Mouse (Mus musculus) hindbrain, embryonic 16.5 days (tissue): Measurements from ENCODE around the gene Mapk11. TPM values are rescaled to one million over a fixed set of nuclear protein-coding genes. Genes with fewer than 3 reads are reported as not detected.
A peak's percentile ranks its signal among the peaks of the same experiment; 100 is the strongest.

Experiments used
- ATAC-seq: fragments of 200-750 bp; cut with Nextera tagmentation; 2 replicates; pipeline ENCODE4 v1.8.0; 2017; ENCODE audit warnings: moderate TSS enrichment, moderate library complexity
- H3K27ac ChIP-seq: fragments of 300-500 bp; sonication (generic); 2 replicates; pipeline ENCODE4 v1.5.1; 2014; ENCODE audit warnings: low read depth, mild to moderate bottlenecking, control low read depth, low read length, moderate library complexity
- H3K27me3 ChIP-seq: fragments of 300-500 bp; sonication (generic); replicated peaks from 2 replicates; pipeline ENCODE4 v1.6.1; 2014; ENCODE audit warnings: low read length; ENCODE audit not compliant: control insufficient read depth, insufficient read depth
- H3K36me3 ChIP-seq: fragments of 300-500 bp; sonication (generic); 2 replicates; pipeline ENCODE4 v1.6.1; 2014; ENCODE audit warnings: mild to moderate bottlenecking, low read length, moderate library complexity, mixed read lengths; ENCODE audit not compliant: control insufficient read depth, insufficient read depth
- H3K4me1 ChIP-seq: fragments of 300-500 bp; sonication (generic); 2 replicates; pipeline ENCODE4 v1.6.1; 2014; ENCODE audit warnings: low read depth, low read length; ENCODE audit not compliant: control insufficient read depth, insufficient read depth
- H3K4me2 ChIP-seq: fragments of 300-500 bp; sonication (generic); 2 replicates; pipeline ENCODE4 v1.6.1; 2014; ENCODE audit warnings: mild to moderate bottlenecking, low read length, control low read depth, moderate library complexity
- H3K4me3 ChIP-seq: fragments of 300-500 bp; sonication (generic); 2 replicates; pipeline ENCODE4 v1.5.1; 2014; ENCODE audit warnings: mild to moderate bottlenecking, low read length, control low read depth, moderate library complexity
- H3K9ac ChIP-seq: fragments of 300-500 bp; sonication (generic); 2 replicates; pipeline ENCODE4 v1.6.1; 2014; ENCODE audit warnings: low read depth, mild to moderate bottlenecking, control low read depth, low read length, moderate library complexity
- H3K9me3 ChIP-seq: fragments of 300-500 bp; sonication (generic); 2 replicates; pipeline ENCODE4 v1.6.1; 2014; ENCODE audit warnings: mild to moderate bottlenecking, low read length, moderate library complexity; ENCODE audit not compliant: control insufficient read depth
- WGBS: fragments of 180-500 bp; shearing (Covaris S2); extraction: QIAGEN DNeasy Blood & Tissue Kit; methylation state at CpG from one replicate; pipeline ENCODE4 v1.1.7; 2014; 5-methylcytosine and 5-hydroxymethylcytosine counted together
- polyA plus RNA-seq: library from polyadenylated mRNA; unstranded; fragments of >200 nt; fragmentation: Nextera tagmentation; extraction: Ambion mirVana; gene quantifications from 2 replicates; pipeline ENCODE4 v1.2.1, GENCODE M21; 2015

The Mapk11 gene
- polyA plus RNA-seq, 1 experiment from 2014 or later, result 23.7 TPM

GRCm38 (mm10) chr15:89128382-89129350, 20.8 kb downstream of the Mapk11 start, which contains the start of gene Hdac10:
Gene Hdac10, minus strand, starts transcription at chr15:89128700.
- Histone ChIP-seq H3K27me3 (no peaks in the 10 kb centered on the region), H3K4me2 (peak within 1 kb of the TSS; percentile 64), H3K27ac (peak within 1 kb of the TSS; percentile 81), H3K4me1 (peaks cover 17% of the 10 kb centered on the region), H3K36me3 (no peaks in the 10 kb centered on the region), H3K4me3 (peak within 1 kb of the TSS; percentile 65), H3K9me3 (no peaks in the 10 kb centered on the region), H3K9ac (peak within 1 kb of the TSS; percentile 81)
- WGBS, result 4% methylated on average over 35 of the region's 36 CpGs
- peak; percentile 85 for ATAC-seq

GRCm38 (mm10) chr15:89127364-89127940, 22.0 kb downstream of the Mapk11 start:
- H3K27me3 ChIP-seq, result no peaks in the 10 kb centered on the region
- H3K4me3 ChIP-seq, result peak overlapping the region; percentile 65
- no peaks in the 10 kb centered on the region for H3K9me3 ChIP-seq
- peak overlapping the region; percentile 81 for H3K9ac ChIP-seq
- H3K27ac ChIP-seq, result peak overlapping the region; percentile 14; the same call in 1 of the 2 replicates
- ATAC-seq, result no peak
- no peaks in the 10 kb centered on the region for H3K36me3 ChIP-seq
- H3K4me1 ChIP-seq, result peaks cover 21% of the 10 kb centered on the region
- 86% methylated on average over 8 of the region's 8 CpGs for WGBS
- peak overlapping the region; percentile 64 for H3K4me2 ChIP-seq

DNA sequence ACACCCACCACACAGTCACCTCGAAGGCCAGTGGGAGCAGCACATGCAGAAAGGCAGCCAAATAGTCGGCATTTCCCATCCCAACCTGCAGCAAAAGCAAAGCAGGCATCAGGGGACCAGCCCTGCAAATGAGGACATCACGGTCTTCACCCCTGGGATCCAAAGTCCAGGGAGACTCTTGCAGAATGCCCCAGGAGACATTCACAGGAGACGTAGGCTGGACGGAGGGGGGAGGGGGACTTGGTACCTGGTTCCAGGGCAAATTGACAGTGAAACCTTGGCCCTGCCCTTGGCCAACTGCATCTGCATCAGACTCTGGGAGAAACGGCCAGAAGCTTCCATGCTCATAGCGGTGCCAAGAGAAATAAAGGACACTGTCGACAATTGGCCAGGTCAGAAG, 22.8 kb downstream of the Mapk11 start:
- H3K4me3 ChIP-seq, result no peak overlapping the region
- H3K27ac ChIP-seq, result no peak overlapping the region
- 86% methylated on average over 8 of the region's 8 CpGs for WGBS
- no peak overlapping the region for H3K4me2 ChIP-seq
- H3K36me3 ChIP-seq, result no peaks in the 10 kb centered on the region
- ATAC-seq, result no peak
- no peak overlapping the region for H3K9ac ChIP-seq
- H3K4me1 ChIP-seq, result peaks cover 30% of the 10 kb centered on the region
- no peaks in the 10 kb centered on the region for H3K9me3 ChIP-seq
- H3K27me3 ChIP-seq, result no peaks in the 10 kb centered on the region

- Histone ChIP-seq H3K27ac (no peak overlapping the region), H3K4me2 (no peak overlapping the region), H3K27me3 (no peaks in the 10 kb centered on the region), H3K9ac (no peak overlapping the region), H3K4me3 (no peak overlapping the region), H3K4me1 (peaks cover 42% of the 10 kb centered on the region), H3K9me3 (no peaks in the 10 kb centered on the region), H3K36me3 (no peaks in the 10 kb centered on the region)
- 96% methylated on average over 9 of the region's 9 CpGs for WGBS
- ATAC-seq, result no peak
Measured at GRCm38 (mm10) chr15:89125351-89125750, 24.1 kb downstream of the Mapk11 start.

DNA sequence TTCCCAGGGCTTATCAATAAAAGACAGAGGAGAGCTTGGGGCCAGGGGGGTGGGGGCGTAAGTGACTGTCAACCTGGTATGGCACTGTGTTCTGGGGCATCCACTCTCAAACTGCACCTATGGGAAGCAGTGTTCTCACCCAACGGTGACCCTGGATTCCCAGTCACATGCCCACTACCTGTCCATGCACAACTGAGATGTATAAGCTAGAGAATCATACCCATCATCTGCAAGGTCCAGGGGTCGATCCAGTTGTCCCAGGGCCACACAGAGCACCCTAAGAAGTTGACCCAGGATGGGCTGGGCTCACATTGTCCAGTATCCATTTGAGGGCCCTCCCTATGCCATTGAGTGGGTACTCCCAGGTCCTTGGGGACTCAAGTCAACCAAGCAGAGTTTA, 25.1 kb downstream of the Mapk11 start:
- no peaks in the 10 kb centered on the region for H3K9me3 ChIP-seq
- ATAC-seq, result no peak
- H3K27me3 ChIP-seq, result no peaks in the 10 kb centered on the region
- peak overlapping the region; percentile 31; the same call in 1 of the 2 replicates for H3K9ac ChIP-seq
- no peak overlapping the region for H3K4me3 ChIP-seq
- no peak overlapping the region for H3K4me2 ChIP-seq
- 91% methylated on average over 3 of the region's 3 CpGs for WGBS
- no peaks in the 10 kb centered on the region for H3K36me3 ChIP-seq
- H3K4me1 ChIP-seq, result peaks cover 51% of the 10 kb centered on the region
- H3K27ac ChIP-seq, result no peak overlapping the region

GRCm38 (mm10) chr15:89123595-89123994, 25.8 kb downstream of the Mapk11 start:
- Histone ChIP-seq H3K27ac (peak overlapping the region; percentile 89), H3K36me3 (no peaks in the 10 kb centered on the region), H3K4me2 (peak overlapping the region; percentile 78), H3K9me3 (no peaks in the 10 kb centered on the region), H3K27me3 (no peaks in the 10 kb centered on the region), H3K4me3 (peak overlapping the region; percentile 91), H3K9ac (peak overlapping the region; percentile 86), H3K4me1 (peaks cover 47% of the 10 kb centered on the region)
- ATAC-seq, result 0 out of 2 replicates have a peak, but pooled peaks have one; percentile 7
- 34% methylated on average over 11 of the region's 11 CpGs for WGBS

- Histone ChIP-seq H3K27me3 (no peaks in the 10 kb centered on the region), H3K4me1 (peaks cover 43% of the 10 kb centered on the region), H3K4me2 (peak within 1 kb of the TSS; percentile 98), H3K27ac (peak within 1 kb of the TSS; percentile 89), H3K36me3 (no peaks in the 10 kb centered on the region), H3K9ac (peak within 1 kb of the TSS; percentile 86), H3K4me3 (peak within 1 kb of the TSS; percentile 91), H3K9me3 (no peaks in the 10 kb centered on the region)
- peak; percentile 85 for ATAC-seq
- whole genome bisulfite sequencing, result under 1% methylated on average over 47 of the region's 47 CpGs
Measured at GRCm38 (mm10) chr15:89122649-89123366, 26.6 kb downstream of the Mapk11 start, which contains the start of gene Tubgcp6. Gene Tubgcp6, minus strand, starts transcription at chr15:89123112.

DNA sequence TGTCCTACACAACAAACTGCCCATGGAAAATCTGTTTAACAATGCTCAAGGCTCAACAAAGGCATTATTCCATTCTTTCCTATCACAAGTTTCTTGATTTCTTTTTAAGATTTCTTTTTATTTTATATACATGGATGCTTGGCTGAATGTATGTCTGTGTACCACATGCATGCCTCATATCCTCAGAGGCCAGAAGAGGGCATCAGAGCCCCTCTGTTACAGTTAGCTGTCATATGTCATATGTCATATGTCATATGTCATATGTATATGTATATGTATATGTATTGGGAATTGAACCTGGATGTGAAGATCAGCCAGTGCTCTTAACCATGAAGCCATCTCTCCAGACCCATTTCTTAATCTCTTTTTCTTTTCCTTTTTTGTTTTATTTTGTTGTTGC, 31.4 kb downstream of the Mapk11 start:
- Histone ChIP-seq H3K4me1 (peaks cover 30% of the 10 kb centered on the region), H3K9ac (no peak overlapping the region), H3K27ac (no peak overlapping the region), H3K4me2 (no peak overlapping the region), H3K9me3 (no peaks in the 10 kb centered on the region), H3K36me3 (peaks cover 18% of the 10 kb centered on the region), H3K27me3 (no peaks in the 10 kb centered on the region), H3K4me3 (no peak overlapping the region)
- no peak for ATAC-seq
